Mouse (Mus musculus) E14TG2a.4 (cell line): ENCODE results near the gene Zbtb40.

Experiments used
- CTCF ChIP-seq: conservative IDR thresholded peaks from 2 replicates; pipeline ENCODE4 v1.5.1; 2014; ENCODE audit warnings: low read length
- NANOG ChIP-seq: IDR thresholded peaks from 2 replicates; pipeline ENCODE4 v1.6.1; 2014; ENCODE audit warnings: borderline replicate concordance, low read length, mixed read lengths
- POU5F1 ChIP-seq: IDR thresholded peaks from 2 replicates; pipeline ENCODE4 v1.6.1; 2014; ENCODE audit warnings: low read length, borderline replicate concordance

DNA sequence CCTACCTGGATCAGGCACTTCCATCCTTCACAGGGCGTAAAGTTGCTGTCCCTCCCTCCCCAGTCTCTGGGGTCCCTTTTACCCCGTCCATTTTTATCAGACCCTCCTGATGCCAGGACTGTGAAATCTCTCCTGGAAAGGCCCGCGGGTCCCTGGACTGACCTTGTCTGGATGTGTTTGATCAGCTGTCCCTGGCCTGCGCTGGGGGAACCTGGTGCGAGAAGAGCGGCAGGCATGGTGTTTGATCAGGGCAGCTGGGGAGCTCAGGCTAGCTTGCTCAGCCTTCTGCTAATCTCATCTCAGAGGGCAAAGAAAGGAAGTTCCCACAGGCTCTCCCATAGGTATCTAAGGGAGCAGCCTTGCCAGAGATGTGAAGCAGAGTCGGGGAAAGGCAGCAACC lies 71.4 kb downstream of the Zbtb40 start:
- TF ChIP-seq CTCF (no peak), NANOG (no peak), POU5F1 (no peak)
